Mouse (Mus musculus) heart, postnatal 14 days (tissue): ENCODE data around the gene Strada. TPM values are rescaled to one million over a fixed set of nuclear protein-coding genes. Genes with fewer than 3 reads are reported as not detected.
"Not testable (repeated sequence)": the region's sequence is repeated elsewhere in the genome, so short reads cannot be mapped to it uniquely, and the experiment has no call there.

Experiments
- DNase-seq, 2 experiments: peaks; one replicate each; pipeline ENCODE4 v3.0.0; 2021 to 2022
- intact Hi-C: fragments of 180-260 bp; cut with DNase I; formaldehyde crosslinking; loops from one replicate; pipeline ENCODE4 v1.15.1; 2025
- long read RNA-seq, 2 experiments: library from polyadenylated mRNA; stranded (forward); transcript quantifications; one replicate each; pipeline ENCODE4 v2.0.0; 2021
- total RNA-seq, 2 experiments: library from RNA; stranded (reverse); gene quantifications; 2 replicates each; pipeline ENCODE4 v1.2.3; 2021

The Strada gene
- total RNA-seq: 1 to 10 TPM; 8.7 TPM
- long read RNA-seq, experiment 1, partial matches to known transcripts: 0 of 12 reads
- long read RNA-seq, experiment 1, other reads (novel, unspliced or antisense): 9 of 12 reads
- long read RNA-seq, experiment 2, partial matches to known transcripts: 0 of 7 reads
- long read RNA-seq, experiment 2, other reads (novel, unspliced or antisense): 4 of 7 reads

GRCm38 (mm10) chr11:106202123-106202465 is at the start of gene Strada:
Gene Strada (minus strand): TSS chr11:106202168.
- intact Hi-C loops: no loop called here
- no peak for DNase-seq

- intact Hi-C loops: no loop called here
- DNase-seq: no peak
Observed at GRCm38 (mm10) chr11:106249326-106249725, 47.4 kb upstream of the Strada start.

GRCm38 (mm10) chr11:106246834-106247233 is 44.9 kb upstream of the Strada start:
- intact Hi-C loops: no loop called here

GRCm38 (mm10) chr11:106233978-106234377 is 32.0 kb upstream of the Strada start:
- intact Hi-C loops, DNase-seq: not testable (repeated sequence)

More at GRCm38 (mm10) chr11:106246834-106247233, 44.9 kb upstream of the Strada start:
- no peak for DNase-seq

GRCm38 (mm10) chr11:106220603-106221002 is 18.6 kb upstream of the Strada start:
- intact Hi-C loops: no loop called here
- no peak for DNase-seq

- intact Hi-C loops: loop anchor here (5.0 kb wide), 1 partner anchor 55 kb away; the partner anchor contains the start of gene Smarcd2
- peak; percentile 91 for DNase-seq
Observed at GRCm38 (mm10) chr11:106216730-106217490, 14.9 kb upstream of the Strada start, which contains the start of gene Ddx42. Gene Ddx42 (plus strand): TSS chr11:106216926.

- DNase-seq: peak; percentile 91 to 92
- intact Hi-C loops: loop anchor here (2.0 to 5.0 kb wide), 2 partner anchors 17 to 56 kb away; partner anchors contain the start of gene Smarcd2
Observed at GRCm38 (mm10) chr11:106215927-106216729, 14.2 kb upstream of the Strada start, which contains the start of gene Ccdc47. Gene Ccdc47 (minus strand): TSS chr11:106216344.

GRCm38 (mm10) chr11:106215450-106215859 is 13.5 kb upstream of the Strada start:
- DNase-seq: no peak
- intact Hi-C loops: loop anchor here (2.0 to 5.0 kb wide), 2 partner anchors 17 to 57 kb away; partner anchors contain the start of gene Smarcd2

GRCm38 (mm10) chr11:106214856-106215255 is 12.9 kb upstream of the Strada start:
- intact Hi-C loops: loop anchor here (2.0 to 5.0 kb wide), 2 partner anchors 16 to 57 kb away; partner anchors contain the start of gene Smarcd2
- no peak for DNase-seq

GRCm38 (mm10) chr11:106212771-106213170 is 10.8 kb upstream of the Strada start:
- DNase-seq: peak; percentile 11 to 34
- intact Hi-C loops: no loop called here

- intact Hi-C loops: no loop called here
- no peak for DNase-seq
Observed at GRCm38 (mm10) chr11:106201337-106202122, 438 bp downstream of the Strada start.

- no peak for DNase-seq
- intact Hi-C loops: no loop called here
Observed at GRCm38 (mm10) chr11:106200756-106201155, 1.2 kb downstream of the Strada start.

GRCm38 (mm10) chr11:106199997-106200396 is 2.0 kb downstream of the Strada start:
- intact Hi-C loops: loop anchor here (2.0 kb wide), 1 partner anchor 15 kb away; no protein-coding TSS in a partner anchor

GRCm38 (mm10) chr11:106198277-106198676 is 3.7 kb downstream of the Strada start:
- intact Hi-C loops: loop anchor here (2.0 kb wide), 1 partner anchor 17 kb away; no protein-coding TSS in a partner anchor

More at GRCm38 (mm10) chr11:106199997-106200396, 2.0 kb downstream of the Strada start:
- DNase-seq: not testable (repeated sequence)

GRCm38 (mm10) chr11:106195341-106195740 is 6.6 kb downstream of the Strada start:
- intact Hi-C loops: no loop called here
- DNase-seq: no peak

More at GRCm38 (mm10) chr11:106198277-106198676, 3.7 kb downstream of the Strada start:
- DNase-seq: no peak

- no peak for DNase-seq
- intact Hi-C loops: no loop called here
Observed at GRCm38 (mm10) chr11:106194891-106195290, 7.1 kb downstream of the Strada start.

- intact Hi-C loops: no loop called here
- no peak for DNase-seq
Observed at GRCm38 (mm10) chr11:106194155-106194541, 7.8 kb downstream of the Strada start.

- peak; percentile 96 for DNase-seq
- intact Hi-C loops: no loop called here
Observed at GRCm38 (mm10) chr11:106193371-106194154, 8.4 kb downstream of the Strada start.
